8 mouse cellular contexts compared by ENCODE assay signal in the genomic region with DNA sequence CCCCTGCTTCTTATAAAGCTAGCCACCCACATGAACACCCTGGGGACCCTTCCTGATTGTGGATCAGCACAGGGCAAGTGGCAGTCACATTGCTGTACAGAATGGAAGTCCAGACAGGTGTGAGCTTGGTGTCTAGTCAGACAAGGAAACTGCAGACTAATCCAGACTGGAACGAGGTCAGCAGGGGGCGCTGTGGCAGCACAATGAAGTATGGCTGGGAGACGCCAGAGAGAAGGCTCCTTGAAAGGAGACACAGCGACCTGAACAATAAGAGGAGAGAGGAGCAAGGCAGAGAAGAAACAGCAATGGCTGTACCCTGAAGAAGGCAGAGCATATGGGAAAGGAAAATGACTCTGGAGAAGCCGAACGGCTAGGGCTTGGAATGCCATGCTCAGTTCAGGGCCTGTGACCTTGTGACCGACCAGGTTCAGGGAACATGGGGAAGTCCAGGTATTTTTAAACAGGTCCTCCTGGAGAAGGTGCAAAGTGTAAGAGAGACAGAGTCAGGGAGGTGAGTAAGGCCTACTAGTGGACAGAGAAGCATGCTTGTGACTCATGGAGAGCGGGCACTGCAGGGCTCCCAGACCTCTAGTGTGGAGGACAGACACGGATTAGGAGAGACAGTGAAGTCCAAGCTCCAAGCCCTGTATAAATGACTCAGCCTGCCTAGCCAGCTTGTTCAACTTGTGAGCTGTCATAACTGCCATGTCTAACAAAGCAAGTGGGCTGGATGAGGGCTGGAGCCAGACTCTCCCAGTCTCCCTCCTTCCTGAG.
DNase-seq lines count a peak whose midpoint lies in the region; ATAC-seq lines count a peak whose summit lies in the region.

No protein-coding gene starts in this region.

- no peak overlapping the region for H3K4me3 ChIP-seq in limb, embryonic 11.5 days (ENCODE audit: low read depth, low read length)
- no peak overlapping the region for H3K4me3 ChIP-seq in midbrain, embryonic 16.5 days (ENCODE audit: low read depth, low read length)

- H3K4me1 ChIP-seq in limb, embryonic 11.5 days (ENCODE audit: control insufficient read depth, insufficient read depth, low read length), result no peaks in the 10 kb centered on the region
- H3K4me1 ChIP-seq in midbrain, embryonic 16.5 days (ENCODE audit: control insufficient read depth, insufficient read depth, low read length), result no peaks in the 10 kb centered on the region

- H3K27me3 ChIP-seq in limb, embryonic 11.5 days (ENCODE audit: control insufficient read depth, insufficient read depth, low read length), result no peaks in the 10 kb centered on the region
- H3K27me3 ChIP-seq in midbrain, embryonic 16.5 days (ENCODE audit: control insufficient read depth, insufficient read depth, low read depth, low read length), result no peaks in the 10 kb centered on the region

- no peaks in the 10 kb centered on the region for H3K9me3 ChIP-seq in limb, embryonic 11.5 days (ENCODE audit: control insufficient read depth, low read length)
- no peaks in the 10 kb centered on the region for H3K9me3 ChIP-seq in midbrain, embryonic 16.5 days (replicated peaks; ENCODE audit: control insufficient read depth, low read length, poor library complexity, severe bottlenecking)

- H3K27ac ChIP-seq in limb, embryonic 11.5 days (replicated peaks; ENCODE audit: low read depth, low read length), result no peak overlapping the region
- no peak overlapping the region for H3K27ac ChIP-seq in midbrain, embryonic 16.5 days (ENCODE audit: low read length)

- 45% methylated on average over 9 of the region's 9 CpGs for WGBS in limb, embryonic 11.5 days
- WGBS in midbrain, embryonic 16.5 days, result 47% methylated on average over 9 of the region's 9 CpGs

- no peak overlapping the region for H3K9ac ChIP-seq in limb, embryonic 11.5 days (ENCODE audit: low read length)
- no peak overlapping the region for H3K9ac ChIP-seq in midbrain, embryonic 16.5 days (ENCODE audit: low read depth, low read length)

- H3K4me2 ChIP-seq in limb, embryonic 11.5 days (ENCODE audit: low read depth, severe bottlenecking), result no peak overlapping the region
- H3K4me2 ChIP-seq in midbrain, embryonic 16.5 days (ENCODE audit: low read length), result no peak overlapping the region

- DNase-seq in 3134 (ENCODE audit: extremely low read depth, insufficient read length, low spot score), result peak; percentile 11
- DNase-seq in adrenal gland, adult 2 months, result peak; percentile 78
- peak; percentile 76 for DNase-seq in embryo, embryonic 11 days
- DNase-seq in gastrocnemius, postnatal 4 days (ENCODE audit: low spot score in 2 of 2), result peak; percentile 52 to 78
- peak; percentile 54 to 81 for DNase-seq in kidney, adult 8-10 months
- DNase-seq in limb, embryonic 11.5 days (ENCODE audit: low spot score), result peak; percentile 85
- DNase-seq in spleen, postnatal 36 days (ENCODE audit: low spot score in 2 of 2), result peak; percentile 36 to 39

- no peaks in the 10 kb centered on the region for H3K36me3 ChIP-seq in limb, embryonic 11.5 days (ENCODE audit: control insufficient read depth, insufficient read depth, low read length)
- H3K36me3 ChIP-seq in midbrain, embryonic 16.5 days (ENCODE audit: control insufficient read depth, insufficient read depth, low read length), result no peaks in the 10 kb centered on the region

- ATAC-seq in limb, embryonic 11.5 days (ENCODE audit: insufficient number of reproducible peaks, low FRiP score, low TSS enrichment, low read depth), result no peak
- peak; percentile 88 for ATAC-seq in midbrain, embryonic 16.5 days

Comparison
In these comparisons a context has a peak if more than half of its experiments do, and no peak if none do; other contexts are left out.
1. DNase-seq: peak in every context shown above with its lines; median percentile 85 in limb, embryonic 11.5 days; 78 in adrenal gland, adult 2 months; 76 in embryo, embryonic 11 days; 68 in kidney, adult 8-10 months; 65 in gastrocnemius, postnatal 4 days; 38 in spleen, postnatal 36 days; 11 in 3134.